Mouse (Mus musculus): Measurements from ENCODE around the gene Slc17a2.

DNA sequence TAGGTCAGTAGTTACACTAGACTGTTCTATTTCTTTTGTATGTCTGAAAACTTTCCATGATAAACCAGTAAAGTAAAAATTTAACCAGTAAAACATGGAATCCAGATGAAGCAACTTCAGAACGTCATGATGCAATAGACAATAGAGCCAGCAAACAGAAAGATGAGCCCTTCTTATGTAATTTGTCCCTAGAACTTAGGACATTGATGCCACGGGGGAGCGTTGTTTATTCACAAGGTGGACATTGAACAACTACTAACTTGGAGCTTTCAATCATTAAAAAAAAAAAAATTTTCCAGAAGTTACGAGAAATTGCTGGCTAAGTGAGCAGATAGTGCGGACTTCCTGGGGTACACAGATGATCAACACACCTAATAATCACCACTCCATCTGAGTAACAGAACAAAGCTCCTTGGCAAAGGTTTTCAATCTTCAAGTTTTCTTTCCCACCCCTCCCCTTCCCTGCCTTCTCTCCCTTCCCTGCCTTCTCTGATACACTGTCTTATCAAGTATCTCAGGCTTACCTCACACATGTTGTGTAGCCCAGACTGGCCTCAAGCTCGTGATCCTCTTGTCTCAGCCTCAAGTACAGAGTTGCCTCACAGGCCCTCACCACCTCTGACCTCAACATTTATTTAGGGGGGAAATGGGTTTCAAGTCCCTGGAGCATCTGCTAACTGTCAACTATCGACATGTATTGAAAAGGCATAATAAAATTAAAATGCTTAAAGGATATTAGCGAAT is 62.2 kb downstream of the Slc17a2 start:
- TF ChIP-seq CTCF (IDR thresholded peaks at IDR 0.05) (no peak), EP300 (IDR thresholded peaks at IDR 0.05) (no peak)
